Mouse (Mus musculus) T-helper 1 cell (primary cell): ENCODE data around the gene Ifna9.
"Not testable (repeated sequence)": the region's sequence is repeated elsewhere in the genome, so short reads cannot be mapped to it uniquely, and the experiment has no call there.

ENCODE experiments used
- in situ Hi-C: fragments of 300-600 bp; cut with MboI, MseI; formaldehyde crosslinking; loops from one replicate; pipeline ENCODE4 v1.15.1; 2025; ENCODE audit warnings: high pct_unique_total_duplicates

Ifna9 gene

GRCm38 (mm10) chr4:88592285-88592684 lies at the start of gene Ifna9:
Gene Ifna9 (minus strand): TSS chr4:88592385.
- in situ Hi-C loops = no loop called here

GRCm38 (mm10) chr4:88641077-88641831 lies 49.1 kb upstream of the Ifna9 start:
- in situ Hi-C loops = loop anchor here (5.0 kb wide), 1 partner anchor 89 kb away; no protein-coding TSS in a partner anchor

GRCm38 (mm10) chr4:88640704-88641076 lies 48.5 kb upstream of the Ifna9 start:
- in situ Hi-C loops = loop anchor here (5.0 kb wide), 1 partner anchor 88 kb away; no protein-coding TSS in a partner anchor

- in situ Hi-C loops = no loop called here
These were observed 42.1 kb upstream of the Ifna9 start, which contains the start of gene C87499 for GRCm38 (mm10) chr4:88634311-88634710. Gene C87499 (minus strand): TSS chr4:88634411.

- in situ Hi-C loops = no loop called here
These were observed 11.1 kb upstream of the Ifna9 start, which contains the start of gene Ifna12 for GRCm38 (mm10) chr4:88603276-88603675. Gene Ifna12 (minus strand): TSS chr4:88603376.

- in situ Hi-C loops = no loop called here
These were observed 20.5 kb downstream of the Ifna9 start, which contains the start of gene Ifna14 for GRCm38 (mm10) chr4:88571698-88572097. Gene Ifna14 (minus strand): TSS chr4:88571798.

- in situ Hi-C loops = no loop called here
These were observed 30.4 kb downstream of the Ifna9 start for GRCm38 (mm10) chr4:88561791-88562190.

- in situ Hi-C loops = not testable (repeated sequence)
These were observed 34.0 kb downstream of the Ifna9 start, which contains the start of gene Ifna15 for GRCm38 (mm10) chr4:88558145-88558544. Gene Ifna15 (minus strand): TSS chr4:88558245.

GRCm38 (mm10) chr4:88550161-88550945 lies 41.8 kb downstream of the Ifna9 start:
- in situ Hi-C loops = loop anchor here (5.0 kb wide), 1 partner anchor 92 kb away; the partner anchor contains the start of gene Ifna13

GRCm38 (mm10) chr4:88547986-88548385 lies 44.2 kb downstream of the Ifna9 start:
- in situ Hi-C loops = loop anchor here (25.0 kb wide), 1 partner anchor 511 kb away; the partner anchor contains the start of gene Mllt3

- in situ Hi-C loops = loop anchor here (25.0 kb wide), 1 partner anchor 506 kb away; the partner anchor contains the start of gene Mllt3
These were observed 48.4 kb downstream of the Ifna9 start for GRCm38 (mm10) chr4:88543649-88544234.
